Mouse (Mus musculus) A20 (cell line): ENCODE data around the gene Ppp1r14b.

Experiments used
- DNase-seq: peaks from one replicate; pipeline ENCODE4 v3.0.0-alpha.2; 2011; ENCODE audit warnings: low read depth, low spot score

The Ppp1r14b gene

DNA sequence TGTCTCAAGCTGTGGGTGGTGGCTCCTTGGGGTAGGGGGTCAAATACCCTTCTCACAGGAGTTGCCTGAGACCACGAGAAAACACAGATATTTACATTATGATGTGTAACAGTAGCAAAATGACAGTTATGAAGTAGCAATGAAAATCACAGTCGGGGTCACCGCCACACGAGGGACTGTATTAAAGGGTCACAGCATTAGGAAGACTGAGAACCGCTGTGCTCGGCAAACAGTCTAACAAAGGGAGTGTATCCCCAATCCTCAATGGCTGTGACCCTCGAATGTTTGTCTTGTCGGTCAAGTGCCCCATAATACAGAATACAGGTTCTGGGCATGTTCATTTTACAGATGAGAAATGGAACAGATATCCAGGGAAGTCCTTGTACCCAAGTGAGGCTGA lies 19.2 kb downstream of the Ppp1r14b start:
- DNase-seq, result no peak

DNA sequence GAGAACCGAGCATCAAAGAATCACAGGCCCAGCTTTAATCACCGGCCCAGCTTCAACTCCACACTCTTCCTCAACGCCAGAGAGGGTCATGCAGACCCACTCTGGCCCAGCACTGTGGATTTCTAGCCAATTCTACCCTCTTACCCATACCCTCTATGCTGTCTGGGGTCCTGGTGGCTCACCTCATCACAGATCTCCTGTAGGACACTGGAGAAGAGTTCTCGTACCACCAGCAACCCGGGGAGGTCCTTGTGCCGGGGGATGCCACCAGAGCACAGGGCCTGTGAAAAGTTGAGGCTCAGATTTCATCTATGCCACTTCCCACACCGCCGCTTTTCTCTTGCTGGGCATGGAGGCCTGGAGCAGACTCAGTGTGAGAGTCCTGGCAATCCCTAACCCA lies 19.7 kb downstream of the Ppp1r14b start:
- no peak for DNase-seq

DNA sequence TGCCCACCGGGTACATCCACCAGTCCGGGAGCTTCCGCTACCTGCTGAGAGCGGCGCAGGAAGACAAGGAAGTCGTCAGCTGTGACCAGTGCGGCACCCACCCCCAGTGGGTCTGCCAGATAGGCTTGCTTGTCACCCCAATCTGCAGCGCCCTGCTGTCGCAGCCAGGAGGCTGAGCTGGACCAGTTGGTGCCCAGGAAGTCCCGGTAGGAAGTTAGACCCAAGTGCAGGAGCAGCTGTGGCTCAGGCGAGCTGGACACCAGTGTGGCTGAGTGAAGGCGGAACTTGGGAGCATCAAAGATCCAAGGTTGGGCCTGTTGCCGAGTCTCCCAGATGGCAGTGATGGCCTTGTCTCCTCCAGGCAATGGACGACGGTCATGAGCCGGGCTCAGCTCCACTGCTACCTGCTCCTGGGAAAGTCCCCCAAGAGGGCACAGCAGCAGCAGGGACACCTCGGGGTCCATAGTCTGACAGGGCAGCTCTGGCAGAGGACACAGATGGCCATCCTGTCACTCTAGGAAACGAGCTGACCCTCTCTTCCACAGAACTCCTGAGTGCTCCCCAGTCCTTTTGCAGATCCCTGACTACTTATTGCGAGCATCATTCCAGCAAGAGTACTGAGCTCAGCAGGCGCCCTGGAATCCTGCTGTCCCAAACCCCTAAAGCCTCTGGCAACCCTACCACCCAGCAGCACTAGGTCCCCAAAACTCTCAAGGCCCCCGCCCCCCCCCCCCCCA lies 20.7 kb downstream of the Ppp1r14b start:
- no peak for DNase-seq

DNA sequence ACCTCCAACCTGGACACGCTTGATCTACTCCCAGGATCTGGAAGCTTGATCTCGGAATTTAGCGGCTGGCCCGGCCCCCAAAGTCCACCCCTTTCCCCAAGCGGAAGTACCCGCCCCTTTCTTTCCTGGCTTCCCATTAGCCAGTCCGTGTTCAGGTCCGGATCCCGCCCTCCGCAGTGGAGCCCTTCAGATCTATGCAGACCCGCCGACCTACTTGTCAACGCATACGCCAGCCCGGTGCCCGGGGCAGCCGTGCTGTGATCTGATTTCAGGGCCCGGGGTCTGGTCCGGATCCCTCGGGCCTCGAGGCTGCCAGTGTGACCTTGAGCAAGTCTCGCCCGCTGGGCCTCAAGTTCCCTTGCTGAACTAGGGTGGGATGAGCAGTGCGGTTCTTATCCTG lies 21.2 kb downstream of the Ppp1r14b start, which contains the start of the genes Nudt22 and Trpt1:
Gene Nudt22, minus strand, starts transcription at position 112 of the 400 bp plus-strand sequence.
Gene Trpt1, plus strand, starts transcription at position 126 of the 400 bp plus-strand sequence.
- peak; percentile 82 for DNase-seq

DNA sequence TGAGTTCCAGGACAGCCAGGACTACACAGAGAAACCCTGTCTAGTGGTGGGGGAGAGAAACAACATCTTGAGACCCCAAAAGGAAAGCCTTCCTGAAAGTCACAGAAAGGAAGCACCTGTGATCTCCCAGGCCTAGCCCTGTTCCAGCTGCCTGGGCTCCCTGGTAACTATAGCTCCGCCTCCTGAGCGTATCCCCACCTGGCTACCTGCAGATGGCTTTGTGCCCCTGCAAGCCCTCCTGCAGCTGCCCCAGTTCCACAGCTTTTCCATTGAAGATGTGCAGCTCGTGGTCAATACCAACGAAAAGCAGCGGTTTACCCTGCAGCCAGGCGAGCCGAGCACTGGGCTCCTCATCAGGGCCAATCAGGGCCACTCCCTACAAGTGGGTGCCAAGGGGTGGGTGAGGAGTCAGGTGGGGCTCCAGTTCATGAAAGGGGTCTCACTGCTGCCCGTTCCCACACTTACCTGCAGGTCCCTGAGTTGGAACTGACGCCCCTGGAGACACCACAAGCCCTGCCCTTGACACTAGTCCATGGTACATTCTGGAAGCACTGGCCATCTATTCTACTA lies 23.0 kb downstream of the Ppp1r14b start:
- DNase-seq, result no peak

DNA sequence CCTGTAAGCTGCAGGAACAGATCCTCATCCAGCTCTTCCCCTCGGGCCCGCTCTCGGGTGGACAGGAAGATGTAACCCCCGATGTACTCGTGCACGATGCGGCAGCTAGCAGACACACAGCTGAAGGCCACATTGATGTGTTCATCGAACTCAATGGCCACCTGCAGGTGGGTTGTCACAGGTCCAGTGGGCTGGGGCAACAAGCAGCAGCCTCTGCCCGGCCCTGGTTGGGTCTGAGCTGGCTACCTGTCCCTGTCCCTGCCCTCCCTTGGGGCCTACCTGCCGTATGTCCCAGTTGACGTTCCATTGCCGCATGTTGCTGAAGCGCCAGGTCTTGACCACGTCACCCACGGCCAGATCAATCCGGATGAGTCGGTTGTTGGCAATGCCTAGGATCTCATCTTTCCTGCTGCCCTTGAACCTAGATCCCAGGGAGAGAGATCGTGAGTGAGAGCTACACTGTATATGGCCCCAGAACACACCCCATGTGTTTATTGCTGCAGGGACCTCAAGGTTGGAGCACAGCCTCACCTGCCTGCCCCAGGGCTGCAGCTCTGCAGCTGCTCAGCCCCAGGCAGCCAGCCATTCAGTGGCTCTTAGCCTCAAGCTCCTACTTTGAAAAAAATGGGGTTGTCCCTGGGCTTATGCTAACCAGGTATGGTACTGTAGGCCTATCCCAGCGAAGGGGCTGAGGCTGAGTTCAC lies 24.7 kb downstream of the Ppp1r14b start:
- no peak for DNase-seq

DNA sequence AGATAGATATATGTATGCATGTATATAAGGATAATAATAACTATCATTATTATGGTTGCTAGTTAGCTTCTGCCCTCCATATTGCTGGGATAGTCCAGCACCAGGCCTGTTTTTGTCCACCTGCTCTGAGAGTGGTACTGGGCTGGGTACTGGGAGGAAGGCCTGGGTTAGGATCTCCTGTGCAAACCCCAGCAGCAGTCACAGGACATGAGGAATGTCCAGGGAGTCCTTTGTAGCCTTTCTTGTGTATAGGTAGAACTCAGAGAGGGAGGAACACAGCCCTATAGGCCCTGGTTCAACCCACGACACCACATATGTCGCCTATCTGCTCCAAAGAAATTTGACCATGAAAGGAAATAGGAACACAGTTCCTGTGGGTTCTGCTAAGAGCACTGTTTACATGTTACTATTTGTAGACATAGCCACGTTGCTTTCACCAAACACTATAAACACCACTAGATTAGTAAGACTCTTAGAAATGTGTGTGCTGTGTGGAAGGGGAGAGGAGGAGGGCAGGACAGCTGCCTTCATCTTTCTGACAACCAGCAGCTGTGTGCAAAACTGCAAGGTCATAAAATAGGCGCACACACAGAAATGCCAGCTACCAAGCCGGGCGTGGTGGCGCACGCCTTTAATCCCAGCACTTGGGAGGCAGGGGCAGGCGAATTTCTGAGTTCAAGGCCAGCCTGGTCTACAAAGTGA lies 32.3 kb downstream of the Ppp1r14b start:
- DNase-seq, result no peak

DNA sequence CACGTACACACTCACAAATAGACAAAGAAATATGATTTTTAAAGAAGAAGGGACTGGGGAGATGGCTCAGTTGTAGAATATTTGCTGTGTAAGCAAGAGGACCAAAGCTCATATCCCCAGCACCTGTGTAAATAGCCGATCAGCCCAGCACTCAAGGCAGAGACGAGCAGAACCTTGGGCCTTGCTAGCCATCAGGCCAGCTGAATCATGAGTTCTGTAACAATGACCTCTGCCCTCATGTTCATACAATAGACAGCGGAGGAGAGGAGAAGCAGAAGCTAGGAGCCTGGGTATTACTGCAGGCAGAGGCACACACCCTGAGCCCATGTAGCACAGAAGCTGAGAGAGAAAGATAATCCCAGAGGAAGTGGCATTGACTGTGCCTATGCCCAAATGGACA lies 37.7 kb downstream of the Ppp1r14b start:
- DNase-seq, result no peak

DNA sequence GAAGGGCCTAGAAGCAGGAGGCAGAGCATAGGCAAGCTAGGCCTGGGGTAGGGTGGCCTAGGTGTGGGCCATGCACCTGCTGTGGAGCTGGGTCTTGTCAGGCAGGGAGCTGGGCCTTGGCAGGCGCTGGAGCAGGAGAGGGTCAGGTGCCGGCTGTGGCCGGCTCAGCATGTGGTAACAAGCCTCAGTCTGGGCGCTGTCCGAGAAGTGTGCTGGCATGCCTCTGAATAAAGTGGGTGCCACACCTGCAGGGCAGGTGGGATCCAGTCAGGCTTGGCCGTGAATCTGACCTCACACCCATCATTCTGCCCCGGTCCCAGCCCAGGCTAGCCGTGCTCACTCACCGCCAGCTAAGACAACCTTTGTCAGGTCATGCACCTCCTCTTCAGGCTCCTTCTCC lies 39.2 kb downstream of the Ppp1r14b start:
- no peak for DNase-seq

DNA sequence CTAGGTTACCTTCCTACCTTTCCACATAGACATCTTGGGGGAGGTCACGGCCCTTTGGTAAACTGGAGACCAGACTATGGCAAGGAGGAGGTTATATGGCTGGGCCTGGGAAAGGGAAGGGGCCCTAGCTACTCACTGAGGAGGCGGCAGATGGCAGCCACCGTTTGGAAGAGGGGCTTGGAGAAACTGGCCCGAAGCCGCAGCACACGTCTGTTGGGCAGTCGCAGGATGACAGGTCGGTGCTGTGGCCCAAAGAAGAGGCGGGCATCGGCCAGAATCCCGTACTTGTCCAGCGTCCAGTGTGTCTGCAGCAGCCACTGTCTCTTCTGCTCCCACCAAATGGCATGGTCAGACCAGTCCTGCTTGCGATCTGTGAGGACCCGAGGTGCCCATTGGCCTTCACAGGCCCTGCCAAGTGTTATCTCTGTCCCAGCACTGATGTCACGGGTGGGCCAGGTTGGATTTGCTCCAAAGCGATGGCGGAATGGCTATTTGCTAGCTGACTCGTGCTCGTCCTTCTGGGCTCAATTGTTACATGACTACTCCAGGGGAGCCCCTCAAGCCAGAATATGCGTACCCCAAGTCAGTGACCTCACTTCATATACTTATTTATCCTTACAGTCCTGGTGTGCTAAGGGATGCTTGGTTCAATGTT lies 39.8 kb downstream of the Ppp1r14b start:
- DNase-seq, result no peak

DNA sequence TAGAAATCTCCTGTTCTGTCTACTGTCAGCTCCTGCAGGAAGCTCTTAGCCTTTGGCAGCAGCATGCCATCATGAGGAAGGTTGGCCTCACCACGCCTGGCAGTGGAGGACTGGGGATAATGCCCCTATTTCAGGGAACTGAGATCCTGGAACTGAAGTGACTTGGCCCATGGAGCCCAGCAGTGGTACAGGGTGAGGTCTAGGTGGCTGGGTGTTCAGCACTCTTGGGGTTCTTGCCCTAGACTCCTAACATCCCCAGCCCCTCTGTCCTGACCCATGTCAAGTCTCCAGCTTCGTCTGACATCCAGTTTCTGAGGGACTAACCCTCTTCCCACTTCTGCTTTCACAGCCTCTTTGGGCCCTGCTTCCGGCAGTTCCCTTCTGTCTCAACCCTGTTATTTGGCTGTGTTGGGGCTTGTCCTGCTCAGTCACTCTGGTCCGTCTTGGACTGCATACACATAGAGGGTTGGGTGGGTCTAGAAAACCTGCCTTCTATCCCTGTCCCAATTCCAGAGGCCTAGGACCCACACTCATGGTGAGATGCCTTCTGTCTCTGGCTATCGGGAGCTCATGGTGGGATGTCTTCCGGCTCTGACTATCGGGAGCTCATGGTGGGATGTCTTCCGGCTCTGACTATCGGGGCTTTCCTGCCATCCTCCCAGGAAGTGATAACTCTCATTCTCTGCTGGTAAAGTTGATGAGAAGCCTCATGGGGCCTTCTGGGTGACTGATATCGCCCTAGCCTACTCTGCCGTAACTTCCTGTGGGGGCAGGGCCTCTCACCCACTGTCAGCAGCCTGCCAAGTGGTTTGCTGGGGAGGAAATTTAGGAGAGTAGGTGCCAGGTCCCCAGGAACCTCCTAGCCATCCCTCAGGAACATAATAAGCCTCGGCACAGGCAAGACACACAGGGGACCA lies 43.0 kb downstream of the Ppp1r14b start:
- DNase-seq, result peak; percentile 88

DNA sequence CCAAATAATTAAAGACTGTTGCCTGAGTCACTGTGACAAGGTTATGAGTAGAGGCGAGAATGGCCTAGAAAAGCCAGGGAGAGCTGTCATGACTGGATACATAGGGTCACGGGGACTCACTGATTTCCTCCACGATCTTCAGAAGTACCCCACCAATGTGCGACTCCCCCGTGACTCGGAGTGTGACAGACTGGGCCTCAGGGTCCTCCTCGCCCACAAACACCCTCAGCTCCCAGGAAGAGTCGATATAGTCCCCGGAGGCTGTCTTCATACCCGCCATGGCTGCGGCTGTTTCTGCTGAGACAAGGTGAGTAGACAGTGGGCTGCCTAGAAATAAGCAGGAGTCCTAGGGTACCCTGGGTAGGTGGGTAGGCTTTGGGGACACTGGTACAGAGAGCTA lies 43.8 kb downstream of the Ppp1r14b start:
- DNase-seq, result no peak

DNA sequence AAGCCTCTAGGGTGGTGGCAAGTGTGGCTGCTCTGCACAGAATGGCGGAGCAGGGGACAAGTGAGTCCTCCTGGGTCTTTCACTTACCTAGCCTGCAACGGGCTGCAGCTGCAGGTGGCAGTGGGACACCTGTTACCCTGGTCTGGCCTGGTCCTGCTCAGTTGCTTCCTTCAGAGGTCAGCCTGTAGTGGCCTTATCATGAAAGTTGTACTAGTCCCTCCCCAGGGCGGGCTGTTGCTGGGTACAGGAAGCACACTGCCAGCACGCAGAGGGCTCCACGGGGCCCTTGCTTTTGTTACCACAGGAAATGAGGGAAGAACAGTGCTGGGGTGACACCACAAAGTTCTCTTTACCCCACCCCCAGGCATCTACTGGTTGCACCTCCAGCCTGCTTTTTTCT lies 44.4 kb downstream of the Ppp1r14b start, which contains the start of gene Fermt3:
Gene Fermt3, minus strand, starts transcription at position 279 of the 400 bp plus-strand sequence.
- peak; percentile 86 for DNase-seq

DNA sequence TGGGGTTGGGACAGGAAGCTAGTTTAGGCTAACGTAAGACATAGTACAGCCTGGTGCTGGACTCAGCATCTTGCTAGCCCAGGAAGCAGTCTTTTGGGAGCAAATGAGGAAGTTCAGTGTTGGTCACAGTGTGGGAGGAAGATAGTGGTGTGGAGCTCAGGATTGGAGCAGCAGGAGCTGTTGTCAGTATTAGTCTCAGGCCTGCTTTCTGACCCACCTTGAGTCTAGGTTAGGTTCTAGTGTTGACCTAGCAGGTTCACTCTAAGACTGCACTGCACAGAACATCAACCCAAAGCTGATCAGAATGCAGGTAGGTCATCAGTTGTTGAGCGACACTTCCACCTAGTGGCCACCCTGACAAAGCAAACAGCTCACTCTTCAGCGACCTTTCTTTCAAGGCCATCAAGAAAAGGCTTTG lies 45.5 kb downstream of the Ppp1r14b start:
- peak; percentile 80 for DNase-seq
